Mouse (Mus musculus): ENCODE results near the gene Bcas3.
A peak's percentile ranks its signal among the peaks of the same experiment; 100 is the strongest.

Gene Bcas3

GRCm38 (mm10) chr11:85621994-85622393 lies 269.0 kb downstream of the Bcas3 start:
- DNase-seq (ENCODE audit: low read depth), result no peak

DNA sequence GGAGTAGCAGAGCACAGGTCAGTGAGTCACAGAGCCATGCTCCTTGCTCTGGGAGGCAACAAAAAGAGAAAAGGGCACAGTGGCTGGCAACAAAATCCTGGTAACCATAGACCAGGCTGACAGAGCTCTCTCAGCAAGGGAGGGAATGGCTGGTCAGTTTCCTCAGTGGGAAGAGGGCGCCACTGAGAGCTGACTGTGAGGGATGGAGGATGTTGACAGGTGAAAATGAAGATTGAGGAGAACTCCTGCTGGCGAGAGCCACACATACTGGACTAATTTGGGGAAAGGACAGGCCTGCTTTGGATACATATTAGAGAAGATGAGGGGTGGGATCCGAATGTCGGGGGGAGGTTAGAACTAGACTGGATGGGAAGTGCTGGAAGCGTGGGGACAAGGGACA lies 272.2 kb downstream of the Bcas3 start:
- no peak for DNase-seq (ENCODE audit: low read depth)

GRCm38 (mm10) chr11:85626846-85627245 lies 273.9 kb downstream of the Bcas3 start:
- no peak for DNase-seq (ENCODE audit: low read depth)

DNA sequence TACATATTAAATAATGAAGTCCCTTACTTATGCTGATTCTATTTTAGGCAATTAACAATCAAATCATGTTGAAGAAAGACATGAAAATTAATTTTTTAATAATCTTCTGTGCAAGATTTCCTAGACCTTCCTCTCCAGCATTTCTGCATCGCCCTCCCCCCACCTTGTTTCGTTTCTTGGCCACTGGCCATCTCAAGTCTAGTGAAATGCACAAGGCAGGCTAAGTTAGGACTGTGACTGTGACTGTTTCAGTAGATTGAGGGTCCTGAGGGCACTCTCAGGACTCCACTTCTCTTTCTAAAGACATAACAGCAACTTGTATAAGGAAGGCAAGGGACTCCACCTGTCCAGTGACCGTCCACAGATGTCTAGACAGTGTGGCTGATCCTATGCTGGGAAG lies 274.4 kb downstream of the Bcas3 start:
- DNase-seq (ENCODE audit: low read depth), result no peak

DNA sequence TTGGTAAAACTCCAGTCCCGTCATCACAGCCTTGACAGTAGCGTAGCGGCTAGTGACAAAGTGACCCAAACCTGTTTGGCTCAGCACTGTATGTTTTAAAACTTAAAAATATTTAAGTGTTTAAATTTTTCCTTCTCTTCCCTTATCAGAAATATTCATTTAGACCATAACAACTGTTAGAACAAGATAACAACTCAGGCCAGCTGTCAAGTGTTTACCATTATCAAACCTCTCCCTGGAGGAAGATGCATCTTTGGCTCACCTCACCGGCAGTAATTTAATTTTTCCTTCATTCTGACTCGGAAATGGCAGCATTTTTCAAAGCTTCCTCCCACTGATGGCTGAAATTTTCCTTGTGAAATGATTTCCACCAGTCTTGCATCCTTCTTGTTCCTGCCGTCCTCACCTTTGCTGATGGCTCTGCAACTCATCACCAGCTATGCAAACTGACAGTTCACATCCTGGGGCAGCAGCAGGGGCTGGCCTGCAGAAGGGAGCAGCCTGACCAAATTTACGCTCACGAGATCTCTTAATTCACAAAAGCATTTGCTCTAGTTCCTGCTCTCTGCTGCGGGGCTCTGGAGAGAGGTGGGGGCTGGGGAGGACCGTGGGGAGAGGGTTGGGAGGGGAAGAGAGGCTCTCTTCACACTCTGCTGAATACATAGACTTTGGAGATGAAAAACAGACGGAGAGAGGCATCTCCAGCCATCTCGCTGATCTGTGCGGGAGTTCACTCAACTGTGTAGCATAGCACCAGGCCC lies 275.5 kb downstream of the Bcas3 start:
- DNase-seq (ENCODE audit: low read depth), result no peak

DNA sequence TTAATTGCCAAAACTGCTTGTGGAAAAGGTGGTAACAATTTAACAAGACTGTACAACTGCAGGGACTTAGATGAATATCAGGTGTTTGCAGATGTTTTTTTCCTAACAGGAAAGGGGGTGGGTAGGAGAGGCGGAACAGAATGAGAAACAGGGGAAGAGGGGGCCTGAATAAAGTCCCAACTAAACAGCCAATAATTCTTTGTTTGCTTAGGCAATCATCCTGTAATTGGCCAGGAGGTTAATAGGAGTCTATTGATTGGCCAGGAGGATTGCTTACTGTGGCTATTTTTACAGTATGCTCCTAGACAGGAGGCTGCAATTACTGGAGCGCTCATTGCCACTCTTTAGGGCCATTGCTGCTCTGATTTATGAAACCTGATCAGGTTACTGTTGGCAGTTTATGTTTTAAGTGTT lies 279.6 kb downstream of the Bcas3 start:
- no peak for DNase-seq (ENCODE audit: low read depth)

GRCm38 (mm10) chr11:85638696-85639495 lies 285.9 kb downstream of the Bcas3 start:
- no peak for DNase-seq (ENCODE audit: low read depth)

- DNase-seq (ENCODE audit: low read depth), result no peak
Measured at GRCm38 (mm10) chr11:85640659-85641058, 287.7 kb downstream of the Bcas3 start.

- DNase-seq (ENCODE audit: low read depth), result no peak
Measured at GRCm38 (mm10) chr11:85641486-85641885, 288.5 kb downstream of the Bcas3 start.

DNA sequence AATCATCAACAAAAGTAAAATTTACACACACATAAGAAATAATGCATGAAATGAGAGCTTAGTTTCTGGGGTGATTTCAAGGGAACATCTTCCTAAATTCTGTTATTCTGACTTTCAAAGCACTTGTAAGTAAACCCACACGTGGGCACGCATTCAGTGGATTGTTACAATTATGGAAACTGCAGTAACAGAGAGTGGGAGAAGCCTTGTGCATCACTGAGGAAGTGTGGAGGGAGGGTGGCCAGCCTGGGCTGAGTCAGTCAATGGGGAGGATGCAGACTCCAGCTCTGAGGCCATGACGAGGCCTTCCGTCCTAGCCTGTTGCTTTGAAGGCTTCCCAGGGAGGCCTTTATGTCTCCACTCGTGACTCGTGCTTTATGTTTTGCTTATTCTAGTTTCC lies 289.6 kb downstream of the Bcas3 start:
- DNase-seq (ENCODE audit: low read depth), result no peak

DNA sequence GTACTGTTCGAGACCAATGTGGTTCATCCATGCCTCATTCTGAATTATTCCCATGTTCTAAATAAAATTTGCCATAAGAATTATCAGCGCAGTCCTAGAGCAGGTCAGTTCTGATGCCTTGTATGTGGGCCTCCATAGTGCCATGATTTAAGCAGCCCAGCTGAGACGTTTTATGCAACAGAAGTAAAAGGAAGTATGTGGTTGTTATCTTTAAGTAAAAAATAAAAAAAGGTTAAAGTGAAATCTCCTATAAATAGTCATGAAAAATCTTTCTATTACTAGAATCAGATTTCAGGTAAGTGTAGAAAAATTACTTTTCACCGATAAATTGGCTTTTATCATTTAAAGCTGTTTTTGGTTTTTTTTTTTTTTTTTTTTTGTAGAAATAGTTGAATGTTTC lies 290.1 kb downstream of the Bcas3 start:
- DNase-seq (ENCODE audit: low read depth), result no peak

DNA sequence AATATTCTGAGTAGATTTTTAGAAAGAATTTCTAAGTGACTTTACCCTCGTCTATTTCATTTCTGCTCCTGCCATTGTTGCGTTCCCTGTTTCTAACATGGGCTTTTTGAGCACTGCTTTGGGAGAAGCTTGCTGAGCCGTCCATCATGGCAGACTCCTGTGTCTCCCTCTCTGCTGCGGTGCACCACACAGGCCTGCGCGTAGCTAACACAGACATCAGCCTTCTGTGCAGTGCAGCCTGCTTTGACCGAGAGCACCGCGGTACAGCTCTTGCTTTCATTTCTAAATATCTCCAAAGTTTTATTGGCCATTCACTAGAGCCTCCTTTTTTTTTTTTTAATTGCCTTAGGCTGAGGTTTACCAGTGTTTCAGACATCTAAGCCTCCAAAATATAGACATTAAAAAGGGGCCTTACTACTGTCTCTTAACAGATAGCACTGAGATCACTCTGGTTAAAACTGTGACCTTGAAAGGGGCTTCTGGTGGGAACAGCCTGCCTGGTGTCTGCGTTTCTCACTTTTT lies 290.6 kb downstream of the Bcas3 start:
- no peak for DNase-seq (ENCODE audit: low read depth)

DNA sequence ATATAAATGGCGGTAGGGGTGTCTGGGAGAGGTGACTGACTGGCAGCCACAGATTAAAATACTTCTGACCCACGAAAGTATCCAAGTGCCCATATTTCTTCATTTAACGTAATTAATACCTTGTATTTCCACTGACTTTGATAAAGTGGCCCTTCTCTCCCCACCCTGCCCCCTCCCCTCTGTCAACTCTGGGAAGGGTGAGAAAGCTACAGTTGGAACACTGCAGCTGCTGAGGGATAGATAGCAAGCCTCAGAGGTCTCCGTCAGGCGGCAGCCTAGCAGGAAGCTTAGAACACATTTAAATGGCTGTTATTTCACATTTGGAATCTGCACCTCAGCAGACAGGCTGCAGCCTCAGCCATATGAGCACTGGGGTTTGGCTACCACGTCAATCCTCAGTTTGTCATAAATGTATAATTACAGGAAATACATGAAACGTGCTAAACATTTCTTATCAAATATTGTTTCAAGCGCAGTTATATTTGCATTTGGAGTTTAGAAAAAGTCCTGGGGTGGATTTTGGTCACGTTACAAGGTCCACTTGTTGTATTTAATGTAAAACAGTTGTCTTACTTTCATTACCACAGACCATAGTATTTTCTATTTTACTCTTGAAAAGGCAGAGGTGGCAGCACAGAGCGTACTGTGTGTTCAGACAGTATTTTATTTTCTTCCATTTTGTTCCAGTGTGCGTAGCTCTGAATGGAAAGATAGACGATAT lies 291.2 kb downstream of the Bcas3 start:
- DNase-seq (ENCODE audit: low read depth), result no peak

DNA sequence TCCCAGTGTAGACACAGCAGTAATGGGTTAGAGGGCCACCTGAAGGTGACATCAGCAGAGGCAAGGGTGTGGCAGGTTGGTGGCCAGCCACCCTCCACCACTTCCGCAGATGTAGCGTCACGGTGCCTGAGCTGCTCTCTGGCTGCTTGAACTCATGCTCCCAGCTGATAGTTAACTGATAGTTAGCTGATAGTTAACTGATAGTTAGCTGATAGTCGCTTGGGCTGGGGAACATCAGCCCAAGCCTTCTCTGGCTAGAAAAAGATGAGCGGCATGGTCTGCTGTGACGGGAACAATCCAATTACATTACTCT lies 291.7 kb downstream of the Bcas3 start:
- peak; percentile 2 for DNase-seq (ENCODE audit: low read depth)

- no peak for DNase-seq (ENCODE audit: low read depth)
Measured at GRCm38 (mm10) chr11:85645152-85645835, 292.3 kb downstream of the Bcas3 start.

- DNase-seq (ENCODE audit: low read depth), result no peak
Measured at GRCm38 (mm10) chr11:85648893-85649292, 295.9 kb downstream of the Bcas3 start.

GRCm38 (mm10) chr11:85649373-85649772 lies 296.4 kb downstream of the Bcas3 start:
- no peak for DNase-seq (ENCODE audit: low read depth)

- no peak for DNase-seq (ENCODE audit: low read depth)
Measured at GRCm38 (mm10) chr11:85657471-85657870, 304.5 kb downstream of the Bcas3 start.

GRCm38 (mm10) chr11:85660304-85660703 lies 307.3 kb downstream of the Bcas3 start:
- DNase-seq (ENCODE audit: low read depth), result no peak

DNA sequence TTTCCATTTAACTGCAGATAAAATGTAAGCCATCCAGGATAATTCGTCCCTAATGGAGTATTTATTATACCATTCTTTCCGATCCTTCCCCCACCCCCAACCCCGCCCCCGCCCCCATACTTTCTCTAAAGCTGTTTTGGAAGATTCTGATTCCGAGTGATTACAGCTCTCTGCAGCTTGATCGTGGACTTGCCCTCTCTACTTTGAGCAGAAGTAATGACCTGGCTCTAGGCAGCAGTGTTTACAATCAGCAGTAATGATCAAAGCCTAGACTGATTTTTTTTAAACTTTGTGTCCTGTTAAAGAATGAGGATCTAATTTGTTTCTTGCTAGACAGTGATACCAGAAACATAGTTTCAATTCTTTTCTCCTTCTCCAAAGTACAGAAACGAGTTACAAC lies 314.2 kb downstream of the Bcas3 start:
- DNase-seq (ENCODE audit: low read depth), result no peak

DNA sequence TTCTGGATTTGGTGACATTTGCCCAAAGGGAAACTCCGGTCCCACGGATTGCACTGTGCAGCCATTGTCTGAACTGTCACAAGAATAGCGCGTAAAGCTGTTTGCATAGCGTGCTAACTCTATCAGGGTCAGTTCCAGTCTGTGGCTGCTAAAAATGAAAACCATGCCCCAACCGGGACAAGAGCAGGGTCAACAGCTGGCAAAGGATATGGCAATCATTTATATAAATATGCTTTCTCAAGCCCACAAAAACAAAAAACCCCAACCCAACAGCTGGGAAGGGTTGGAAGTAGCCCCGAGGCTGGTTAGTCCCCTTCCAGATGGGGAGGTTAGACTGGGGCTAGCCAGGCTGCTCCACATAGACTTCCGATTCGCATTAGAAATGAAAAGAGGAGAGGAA lies 314.8 kb downstream of the Bcas3 start:
- DNase-seq (ENCODE audit: low read depth), result no peak

DNA sequence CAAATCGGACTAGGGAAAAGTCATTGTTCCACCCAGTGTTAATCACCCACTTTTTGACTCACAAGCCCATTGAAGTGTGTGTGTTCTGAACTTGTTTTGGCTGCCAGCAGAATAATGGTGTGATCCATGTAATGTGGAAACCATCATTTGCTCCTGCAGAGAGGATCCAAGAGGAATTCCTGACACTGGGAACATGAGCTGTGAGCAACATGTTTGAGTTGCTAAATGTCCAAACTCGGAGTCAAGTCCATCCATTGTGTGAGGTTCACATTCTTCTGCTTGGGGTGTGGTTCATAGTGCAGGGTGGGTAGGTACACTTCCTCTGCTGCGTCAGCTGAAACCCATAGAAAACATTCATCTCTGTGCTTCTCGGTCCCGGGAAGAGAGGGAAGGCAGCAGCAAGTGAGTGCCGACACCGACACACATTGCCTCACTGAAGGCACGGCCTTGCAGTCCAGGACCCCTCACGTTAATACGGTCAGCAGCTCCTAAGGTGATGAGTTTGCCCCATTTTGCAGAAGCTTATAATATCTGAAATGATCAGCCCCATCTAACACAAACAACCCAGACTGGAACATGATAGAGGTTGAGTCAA lies 320.0 kb downstream of the Bcas3 start:
- no peak for DNase-seq (ENCODE audit: low read depth)
